Mouse (Mus musculus) liver, embryonic 15.5 days (tissue): ENCODE results near the gene Usp34. TPM values are rescaled to one million over a fixed set of nuclear protein-coding genes. Genes with fewer than 3 reads are reported as not detected.
"Not testable (repeated sequence)": the region's sequence is repeated elsewhere in the genome, so short reads cannot be mapped to it uniquely, and the experiment has no call there.

Experiments used
- ATAC-seq: fragments of 200-750 bp; cut with Nextera tagmentation; 2 replicates; pipeline ENCODE4 v1.8.0; 2017; ENCODE audit warnings: moderate number of reproducible peaks, mild to moderate bottlenecking, moderate library complexity; ENCODE audit not compliant: insufficient read depth
- H3K27ac ChIP-seq: fragments of 300-500 bp; sonication (generic); replicated peaks from 2 replicates; pipeline ENCODE4 v1.5.1; 2015; ENCODE audit warnings: mild to moderate bottlenecking, inconsistent platforms
- H3K27me3 ChIP-seq: fragments of 300-500 bp; sonication (generic); 2 replicates; pipeline ENCODE4 v1.6.1; 2015; ENCODE audit warnings: mild to moderate bottlenecking, inconsistent platforms
- H3K36me3 ChIP-seq: fragments of 300-500 bp; sonication (generic); replicated peaks from 2 replicates; pipeline ENCODE4 v1.6.1; 2015; ENCODE audit warnings: moderate library complexity, mild to moderate bottlenecking, inconsistent platforms
- H3K4me1 ChIP-seq: fragments of 300-500 bp; sonication (generic); replicated peaks from 2 replicates; pipeline ENCODE4 v1.6.1; 2015; ENCODE audit warnings: inconsistent platforms
- H3K4me2 ChIP-seq: fragments of 300-500 bp; sonication (generic); 2 replicates; pipeline ENCODE4 v1.6.1; 2015; ENCODE audit warnings: moderate library complexity, mild to moderate bottlenecking, inconsistent platforms
- H3K4me3 ChIP-seq: fragments of 300-500 bp; sonication (generic); replicated peaks from 2 replicates; pipeline ENCODE4 v1.5.1; 2015; ENCODE audit warnings: mild to moderate bottlenecking, inconsistent platforms
- H3K9ac ChIP-seq: fragments of 300-500 bp; sonication (generic); 2 replicates; pipeline ENCODE4 v1.6.1; 2015; ENCODE audit warnings: moderate library complexity, mild to moderate bottlenecking, inconsistent platforms
- H3K9me3 ChIP-seq: fragments of 300-500 bp; sonication (generic); replicated peaks from 2 replicates; pipeline ENCODE4 v1.6.1; 2016; ENCODE audit warnings: inconsistent platforms
- WGBS: fragments of 180-500 bp; shearing (Covaris S2); methylation state at CpG from one replicate; pipeline ENCODE4 v1.1.7; 2015; ENCODE audit warnings: mixed read lengths; ENCODE audit not compliant: insufficient replicate concordance; 5-methylcytosine and 5-hydroxymethylcytosine counted together
- polyA plus RNA-seq: library from polyadenylated mRNA; unstranded; fragments of >200 nt; fragmentation: Nextera tagmentation; extraction: Ambion mirVana; gene quantifications from 2 replicates; pipeline ENCODE4 v1.2.1, GENCODE M21; 2015

Gene Usp34
- polyA plus RNA-seq, 1 experiment from 2014 or later, result 7.7 TPM

DNA sequence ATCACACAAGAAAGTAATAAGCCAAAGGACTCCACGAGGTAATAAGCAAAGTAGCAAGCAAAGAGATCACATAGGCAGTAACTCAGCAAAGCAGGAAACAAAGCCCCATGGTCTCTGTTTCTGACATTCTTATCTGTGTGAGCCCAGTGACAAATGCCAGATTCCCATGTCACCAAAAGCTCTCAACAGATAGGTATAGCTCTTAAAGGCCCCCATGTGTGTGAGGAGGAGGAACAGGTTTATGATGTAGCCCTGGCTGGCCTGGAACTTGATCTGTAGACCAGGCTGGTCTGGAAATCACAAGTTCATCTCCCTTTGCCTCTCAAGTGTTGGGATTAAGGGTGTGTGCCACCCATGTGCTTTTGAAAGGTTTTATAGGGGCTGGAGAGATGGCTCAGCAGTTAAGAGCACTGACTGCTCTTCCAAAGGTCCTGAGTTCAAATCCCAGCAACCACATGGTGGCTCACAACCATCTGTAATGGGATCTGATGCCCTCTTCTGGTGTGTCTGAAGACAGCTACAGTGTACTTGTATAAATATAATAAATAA, 53.1 kb downstream of the Usp34 start:
- peaks cover 48% of the 10 kb centered on the region for H3K36me3 ChIP-seq
- not testable (repeated sequence) for ATAC-seq, H3K27me3 ChIP-seq, H3K9me3 ChIP-seq, H3K9ac ChIP-seq, H3K4me1 ChIP-seq, H3K27ac ChIP-seq, H3K4me3 ChIP-seq, H3K4me2 ChIP-seq
- 33% methylated on average over 1 of the region's 1 CpGs for WGBS

DNA sequence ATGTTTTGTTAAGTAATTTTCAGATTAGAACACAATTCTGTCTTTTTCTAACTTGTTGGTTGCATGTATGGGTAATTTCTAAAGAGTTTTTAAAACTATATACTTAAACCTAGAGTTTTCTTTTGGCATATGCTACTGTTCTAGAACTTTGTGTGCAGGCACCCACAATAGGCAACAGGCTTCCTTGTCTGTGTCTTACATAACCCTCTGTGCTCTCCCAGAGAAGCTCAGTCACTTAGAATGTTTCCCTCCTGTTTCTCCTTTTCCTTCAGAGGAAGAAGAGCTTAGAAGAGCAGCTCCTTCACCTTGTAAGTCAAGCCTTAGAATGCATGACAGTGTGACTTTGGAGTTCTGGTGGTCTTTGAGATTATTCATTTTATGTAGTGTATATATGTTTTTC, 55.6 kb downstream of the Usp34 start:
- H3K4me2 ChIP-seq, result no peak overlapping the region
- H3K27ac ChIP-seq, result no peak overlapping the region
- ATAC-seq, result no peak

DNA sequence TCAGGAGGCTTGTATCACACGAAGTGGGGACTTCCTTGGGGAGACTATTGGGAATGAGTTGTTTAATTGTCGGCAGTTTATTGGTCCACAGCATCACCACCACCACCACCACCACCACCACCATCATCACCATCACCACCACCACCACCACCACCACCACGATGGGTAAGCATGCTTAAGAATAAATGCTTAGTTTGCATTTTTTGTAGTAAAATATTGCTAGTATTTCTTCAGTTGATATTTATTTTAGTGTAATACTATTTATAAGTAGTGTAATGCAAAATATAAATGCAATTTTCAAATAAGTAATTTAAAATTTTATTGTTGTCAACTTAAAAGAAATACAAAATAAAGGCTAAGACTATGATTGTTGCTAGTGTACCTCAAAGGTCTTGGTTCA, 57.7 kb downstream of the Usp34 start:
- Histone ChIP-seq H3K4me1 (no peaks in the 10 kb centered on the region), H3K9me3 (no peaks in the 10 kb centered on the region), H3K9ac (no peak overlapping the region), H3K27me3 (no peaks in the 10 kb centered on the region), H3K27ac (no peak overlapping the region), H3K4me2 (no peak overlapping the region), H3K36me3 (peaks cover 43% of the 10 kb centered on the region), H3K4me3 (no peak overlapping the region)
- WGBS, result 72% methylated on average over 3 of the region's 3 CpGs
- ATAC-seq, result no peak

More for the DNA sequence above, 55.6 kb downstream of the Usp34 start:
- Histone ChIP-seq H3K9me3 (no peaks in the 10 kb centered on the region), H3K4me1 (no peaks in the 10 kb centered on the region), H3K9ac (no peak overlapping the region), H3K36me3 (peaks cover 39% of the 10 kb centered on the region), H3K27me3 (no peaks in the 10 kb centered on the region), H3K4me3 (no peak overlapping the region)

DNA sequence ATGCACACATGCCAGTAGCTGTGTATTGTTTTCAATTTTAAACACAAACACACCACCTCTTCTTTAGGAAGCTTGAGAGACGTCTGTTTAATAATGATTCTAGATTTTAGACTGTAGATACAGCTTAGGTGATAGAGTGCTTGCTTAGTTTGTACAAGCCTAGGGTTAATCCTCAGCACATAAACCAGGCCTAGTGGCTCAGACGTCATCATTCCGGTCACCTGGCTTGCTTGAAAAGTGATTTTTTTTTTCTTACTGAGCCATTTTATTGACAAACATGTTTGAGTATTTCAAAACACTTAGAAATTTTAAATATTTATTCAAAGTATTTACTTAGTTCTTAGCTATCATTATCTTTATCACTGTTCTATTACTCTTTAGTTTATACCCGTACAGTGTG, 65.3 kb downstream of the Usp34 start:
- WGBS, result 81% methylated on average over 4 of the region's 4 CpGs
- Histone ChIP-seq H3K27ac (no peak overlapping the region), H3K9me3 (no peaks in the 10 kb centered on the region), H3K9ac (no peak overlapping the region), H3K36me3 (peaks cover 55% of the 10 kb centered on the region), H3K4me2 (no peak overlapping the region), H3K4me3 (no peak overlapping the region), H3K27me3 (no peaks in the 10 kb centered on the region), H3K4me1 (no peaks in the 10 kb centered on the region)
- no peak for ATAC-seq

DNA sequence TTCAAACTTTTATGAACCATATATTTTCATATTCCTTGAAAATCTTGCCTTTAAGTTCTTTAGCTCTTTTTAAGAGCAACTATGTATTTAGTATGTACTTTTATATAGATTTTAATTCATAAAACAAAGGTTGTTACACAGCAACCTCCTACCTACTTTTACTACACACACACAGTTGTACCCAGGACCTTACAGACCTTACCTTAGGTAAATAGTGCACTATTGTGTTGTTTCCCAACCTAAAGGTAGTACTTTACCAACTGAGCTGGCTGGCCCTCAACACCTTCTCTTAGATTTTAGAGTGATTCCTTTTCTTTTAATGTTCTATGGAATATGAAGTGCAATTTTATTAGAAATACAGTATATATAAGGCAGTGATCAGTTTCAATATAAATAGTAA, 65.8 kb downstream of the Usp34 start:
- no peak overlapping the region for H3K9ac ChIP-seq
- ATAC-seq, result no peak
- H3K4me1 ChIP-seq, result no peaks in the 10 kb centered on the region
- no peaks in the 10 kb centered on the region for H3K27me3 ChIP-seq
- H3K27ac ChIP-seq, result no peak overlapping the region
- H3K4me2 ChIP-seq, result no peak overlapping the region
- H3K4me3 ChIP-seq, result no peak overlapping the region
- no peaks in the 10 kb centered on the region for H3K9me3 ChIP-seq
- H3K36me3 ChIP-seq, result peaks cover 59% of the 10 kb centered on the region

DNA sequence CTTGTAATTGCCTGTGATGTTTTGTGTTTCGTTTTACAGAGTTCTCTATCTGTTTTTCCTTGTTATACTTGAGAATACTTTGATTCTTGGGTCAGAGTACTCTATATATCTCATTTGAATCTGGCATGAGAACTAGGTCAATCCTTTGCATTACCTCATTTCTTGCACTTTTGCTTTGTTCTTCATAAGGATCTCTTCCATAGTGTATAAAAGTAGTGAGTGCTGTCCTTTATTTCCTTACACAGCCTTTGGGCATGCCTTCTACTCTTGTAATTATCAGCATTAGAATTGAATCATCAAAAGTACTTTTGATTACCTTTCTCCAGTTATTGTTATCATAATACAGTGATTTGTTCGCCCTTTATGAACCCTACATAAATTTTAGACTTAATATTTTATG, 73.4 kb downstream of the Usp34 start:
- Histone ChIP-seq H3K27ac (no peak overlapping the region), H3K36me3 (peaks cover 55% of the 10 kb centered on the region), H3K4me3 (no peak overlapping the region), H3K9me3 (no peaks in the 10 kb centered on the region), H3K4me2 (no peak overlapping the region), H3K4me1 (no peaks in the 10 kb centered on the region), H3K27me3 (no peaks in the 10 kb centered on the region), H3K9ac (no peak overlapping the region)
- 86% methylated on average over 2 of the region's 2 CpGs for WGBS
- ATAC-seq, result no peak

DNA sequence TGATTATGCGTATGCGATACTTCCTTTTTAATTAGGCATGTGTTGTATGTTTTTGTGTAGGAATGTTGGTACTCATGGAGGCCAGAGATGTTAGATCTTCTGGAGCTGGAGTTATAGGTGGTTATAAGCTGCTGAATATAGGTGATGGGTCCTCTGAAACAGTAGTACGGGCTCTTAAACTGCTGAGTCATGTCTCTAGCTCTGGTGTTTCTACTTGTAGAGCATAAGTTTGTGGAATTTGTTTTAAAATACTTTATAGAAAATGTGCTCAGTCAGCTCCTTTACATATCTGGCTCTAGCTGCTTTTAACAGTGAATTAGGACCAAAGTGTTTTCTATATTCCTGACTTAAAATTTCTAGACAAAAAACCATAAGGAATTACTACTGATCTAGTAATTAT, 73.9 kb downstream of the Usp34 start:
- H3K4me1 ChIP-seq, result no peaks in the 10 kb centered on the region
- 77% methylated on average over 3 of the region's 3 CpGs for WGBS
- ATAC-seq, result no peak
- H3K36me3 ChIP-seq, result peaks cover 50% of the 10 kb centered on the region
- H3K27me3 ChIP-seq, result no peaks in the 10 kb centered on the region
- no peak overlapping the region for H3K27ac ChIP-seq
- H3K4me3 ChIP-seq, result no peak overlapping the region
- no peaks in the 10 kb centered on the region for H3K9me3 ChIP-seq
- H3K9ac ChIP-seq, result no peak overlapping the region
- H3K4me2 ChIP-seq, result no peak overlapping the region

DNA sequence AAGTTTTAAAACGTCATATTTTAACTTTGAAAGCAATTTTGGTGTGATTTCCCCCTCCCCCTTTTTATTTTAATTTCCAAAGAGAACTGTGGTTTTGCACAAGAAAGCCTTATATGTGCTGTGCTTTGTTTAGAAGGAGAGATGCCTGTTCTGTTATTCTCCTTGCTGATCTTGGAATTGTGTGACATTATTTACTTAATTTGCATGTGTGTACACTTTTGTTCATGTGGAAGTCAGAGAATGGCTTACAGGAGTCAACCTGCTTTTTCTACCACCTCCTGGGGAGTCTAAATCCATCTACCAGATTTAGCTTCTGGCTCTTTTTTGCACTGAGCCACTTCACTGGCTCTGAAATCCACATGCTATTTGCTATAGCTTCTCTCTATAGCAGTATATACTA, 76.1 kb downstream of the Usp34 start:
- Histone ChIP-seq H3K4me3 (no peak overlapping the region), H3K9ac (no peak overlapping the region), H3K27me3 (no peaks in the 10 kb centered on the region), H3K36me3 (peaks cover 41% of the 10 kb centered on the region), H3K9me3 (no peaks in the 10 kb centered on the region), H3K4me1 (no peaks in the 10 kb centered on the region), H3K27ac (no peak overlapping the region), H3K4me2 (no peak overlapping the region)
- no peak for ATAC-seq
- WGBS, result 74% methylated on average over 1 of the region's 1 CpGs

DNA sequence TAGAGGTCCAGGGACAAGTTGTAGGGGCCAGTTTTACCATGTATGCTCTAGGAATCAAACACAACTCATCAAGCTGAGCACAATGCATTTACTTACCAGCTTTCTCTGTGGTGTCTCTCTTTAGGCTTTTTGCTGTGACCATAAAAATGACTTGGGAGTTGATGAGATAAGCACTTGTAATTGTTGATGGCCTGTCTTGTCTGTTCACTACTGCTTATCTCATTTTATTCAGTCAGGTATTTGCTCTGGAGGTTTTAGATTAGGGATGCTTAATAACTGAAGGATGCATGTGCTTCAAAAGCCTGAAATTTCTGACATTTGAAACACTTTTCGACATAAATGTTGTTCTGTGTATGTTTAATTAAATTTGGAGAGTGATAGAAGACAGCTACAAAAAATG, 83.0 kb downstream of the Usp34 start:
- no peak overlapping the region for H3K9ac ChIP-seq
- ATAC-seq, result peak; percentile 56; the same call in 1 of the 2 replicates
- no peaks in the 10 kb centered on the region for H3K9me3 ChIP-seq
- no peak overlapping the region for H3K4me2 ChIP-seq
- no peak overlapping the region; the same call in 1 of the 2 replicates for H3K27ac ChIP-seq
- H3K36me3 ChIP-seq, result peaks cover 37% of the 10 kb centered on the region
- H3K4me3 ChIP-seq, result no peak overlapping the region
- H3K4me1 ChIP-seq, result peaks cover 11% of the 10 kb centered on the region
- WGBS, result 29% methylated on average over 1 of the region's 1 CpGs
- H3K27me3 ChIP-seq, result no peaks in the 10 kb centered on the region

DNA sequence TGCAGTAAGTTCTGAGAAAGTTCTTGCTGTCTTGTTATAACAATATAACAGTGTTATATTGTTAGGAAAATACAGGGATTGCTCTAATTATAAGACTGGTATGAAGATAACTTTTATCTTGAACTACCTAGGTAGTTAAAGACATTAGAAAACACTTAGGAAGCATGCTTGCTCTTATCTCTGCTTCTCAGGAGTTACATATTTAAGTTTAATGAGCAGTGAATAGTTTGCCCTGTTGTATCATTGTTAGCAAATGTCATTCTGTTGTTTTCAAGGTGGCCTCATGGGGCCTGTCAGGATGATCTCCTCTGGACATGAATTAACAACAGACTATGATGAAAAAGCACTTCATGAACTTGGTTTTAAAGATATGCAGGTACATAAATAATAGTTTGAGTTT, 85.9 kb downstream of the Usp34 start:
- H3K9ac ChIP-seq, result no peak overlapping the region
- H3K36me3 ChIP-seq, result peaks cover 48% of the 10 kb centered on the region
- no peak overlapping the region for H3K4me2 ChIP-seq
- no peak overlapping the region for H3K27ac ChIP-seq
- peaks cover 11% of the 10 kb centered on the region for H3K4me1 ChIP-seq
- peak; percentile 58 for ATAC-seq
- no peak overlapping the region for H3K4me3 ChIP-seq
- no peaks in the 10 kb centered on the region for H3K9me3 ChIP-seq
- H3K27me3 ChIP-seq, result no peaks in the 10 kb centered on the region

DNA sequence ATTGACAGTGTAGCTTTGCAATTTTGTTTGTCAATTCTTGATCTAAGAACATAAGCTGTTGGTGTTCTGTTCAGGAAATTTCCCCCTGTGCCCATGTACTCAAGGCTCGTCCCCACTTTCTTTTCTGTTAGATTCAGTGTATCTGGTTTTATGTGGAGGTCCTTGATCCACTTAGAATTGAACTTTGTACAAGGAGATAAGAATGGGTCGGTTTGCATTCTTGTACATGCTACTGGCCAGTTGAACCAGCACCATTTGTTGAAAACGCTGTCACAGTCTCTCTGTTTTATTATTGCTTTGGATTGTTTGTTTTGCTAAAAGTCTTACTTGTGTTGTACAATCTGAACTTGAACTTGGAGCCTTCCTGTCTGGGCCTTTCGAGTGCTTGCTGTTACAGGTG, 89.9 kb downstream of the Usp34 start:
- no peak overlapping the region for H3K27ac ChIP-seq
- 74% methylated on average over 4 of the region's 4 CpGs for WGBS
- H3K4me3 ChIP-seq, result no peak overlapping the region
- peaks cover 60% of the 10 kb centered on the region for H3K36me3 ChIP-seq
- H3K4me2 ChIP-seq, result no peak overlapping the region
- no peaks in the 10 kb centered on the region for H3K9me3 ChIP-seq
- no peaks in the 10 kb centered on the region for H3K27me3 ChIP-seq
- no peak for ATAC-seq
- H3K4me1 ChIP-seq, result peaks cover 4% of the 10 kb centered on the region
- no peak overlapping the region for H3K9ac ChIP-seq

DNA sequence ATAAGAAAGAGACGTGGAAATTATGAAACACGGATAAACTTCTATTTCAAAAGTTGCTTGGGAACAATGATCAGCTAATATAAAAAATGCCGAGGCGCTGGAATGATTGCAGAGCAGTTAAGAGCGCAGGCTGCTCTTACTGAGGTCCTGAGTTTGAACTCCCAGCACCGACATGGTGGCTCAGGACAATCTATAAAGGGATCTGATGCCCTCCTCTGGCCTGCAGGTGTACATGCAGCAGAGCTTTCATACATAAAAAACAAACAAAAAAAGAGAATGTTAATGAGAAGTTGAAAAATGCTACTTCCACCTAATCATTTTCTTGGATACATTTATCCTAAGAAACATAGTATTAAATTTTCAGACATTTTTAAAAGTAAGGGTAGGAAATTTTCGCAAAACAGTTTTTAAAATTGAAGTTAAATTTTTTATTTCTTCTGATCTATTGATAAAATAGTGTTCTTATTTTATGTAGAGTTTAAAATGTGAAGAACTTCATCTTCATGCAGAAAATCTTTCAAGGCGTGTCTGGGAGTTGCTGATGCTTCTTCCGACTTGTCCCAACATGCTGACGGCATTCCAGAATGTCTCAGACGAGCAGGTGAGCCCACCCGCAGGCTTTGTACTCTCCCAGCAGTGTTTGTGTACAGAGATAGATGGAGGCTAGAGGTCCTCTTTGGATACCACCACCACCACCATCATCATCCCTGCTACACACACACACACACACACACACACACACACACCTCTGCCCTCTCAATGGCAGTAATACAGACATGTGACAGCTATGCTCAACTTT, 94.5 kb downstream of the Usp34 start:
- Histone ChIP-seq H3K27ac (no peak overlapping the region), H3K4me1 (no peaks in the 10 kb centered on the region), H3K36me3 (peaks cover 61% of the 10 kb centered on the region), H3K27me3 (no peaks in the 10 kb centered on the region), H3K4me3 (no peak overlapping the region), H3K9ac (no peak overlapping the region), H3K9me3 (no peaks in the 10 kb centered on the region), H3K4me2 (no peak overlapping the region)
- WGBS, result 87% methylated on average over 12 of the region's 12 CpGs
- ATAC-seq, result no peak
